Mouse (Mus musculus): ENCODE measurements around the gene Rbm19. TPM values are rescaled to one million over a fixed set of nuclear protein-coding genes. Genes with fewer than 3 reads are reported as not detected.

The Rbm19 gene
- polyA plus RNA-seq, 1 experiment from 2014 or later, result 16.0 TPM

GRCm38 (mm10) chr5:120137846-120138245 lies 21.6 kb downstream of the Rbm19 start:
- no peak overlapping the region for H3K27ac ChIP-seq (replicated peaks; ENCODE audit: low read depth, low read length)
- ATAC-seq (ENCODE audit: low FRiP score, low TSS enrichment) (no peak), DNase-seq (no peak)
- H3K9ac ChIP-seq (replicated peaks; ENCODE audit: low read length), result no peak overlapping the region
- 100% methylated on average over 1 of the region's 1 CpGs for WGBS
- H3K27me3 ChIP-seq (ENCODE audit: control insufficient read depth, insufficient read depth, low read length), result no peaks in the 10 kb centered on the region
- no peak overlapping the region for H3K4me3 ChIP-seq (replicated peaks; ENCODE audit: low read depth, low read length)
- H3K4me1 ChIP-seq (ENCODE audit: control insufficient read depth, insufficient read depth, low read length), result peaks cover 11% of the 10 kb centered on the region
- H3K9me3 ChIP-seq (ENCODE audit: control insufficient read depth, low read length), result no peaks in the 10 kb centered on the region
- H3K36me3 ChIP-seq (ENCODE audit: control insufficient read depth, insufficient read depth, low read length), result peaks cover 15% of the 10 kb centered on the region
- H3K4me2 ChIP-seq (ENCODE audit: low read length), result no peak overlapping the region

GRCm38 (mm10) chr5:120138406-120138805 lies 22.1 kb downstream of the Rbm19 start:
- Histone ChIP-seq H3K27ac (replicated peaks; ENCODE audit: low read depth, low read length) (no peak overlapping the region), H3K4me2 (ENCODE audit: low read length) (no peak overlapping the region), H3K9me3 (ENCODE audit: control insufficient read depth, low read length) (no peaks in the 10 kb centered on the region), H3K27me3 (ENCODE audit: control insufficient read depth, insufficient read depth, low read length) (no peaks in the 10 kb centered on the region), H3K4me1 (ENCODE audit: control insufficient read depth, insufficient read depth, low read length) (peaks cover 11% of the 10 kb centered on the region), H3K36me3 (ENCODE audit: control insufficient read depth, insufficient read depth, low read length) (peaks cover 12% of the 10 kb centered on the region; the same call in 1 of the 2 replicates), H3K4me3 (replicated peaks; ENCODE audit: low read depth, low read length) (no peak overlapping the region), H3K9ac (replicated peaks; ENCODE audit: low read length) (no peak overlapping the region)
- WGBS, result 91% methylated on average over 3 of the region's 3 CpGs
- DNase-seq (no peak), ATAC-seq (ENCODE audit: low FRiP score, low TSS enrichment) (no peak)

GRCm38 (mm10) chr5:120139224-120139623 lies 23.0 kb downstream of the Rbm19 start:
- 79% methylated on average over 8 of the region's 8 CpGs for WGBS
- H3K4me1 ChIP-seq (ENCODE audit: control insufficient read depth, insufficient read depth, low read length), result peaks cover 11% of the 10 kb centered on the region
- H3K27ac ChIP-seq (replicated peaks; ENCODE audit: low read depth, low read length), result no peak overlapping the region
- H3K27me3 ChIP-seq (ENCODE audit: control insufficient read depth, insufficient read depth, low read length), result no peaks in the 10 kb centered on the region
- no peak overlapping the region for H3K4me3 ChIP-seq (replicated peaks; ENCODE audit: low read depth, low read length)
- H3K9me3 ChIP-seq (ENCODE audit: control insufficient read depth, low read length), result no peaks in the 10 kb centered on the region
- H3K9ac ChIP-seq (replicated peaks; ENCODE audit: low read length), result no peak overlapping the region
- DNase-seq (no peak), ATAC-seq (ENCODE audit: low FRiP score, low TSS enrichment) (no peak)
- H3K36me3 ChIP-seq (ENCODE audit: control insufficient read depth, insufficient read depth, low read length), result peaks cover 15% of the 10 kb centered on the region; the same call in 1 of the 2 replicates
- H3K4me2 ChIP-seq (ENCODE audit: low read length), result no peak overlapping the region

- no peak overlapping the region for H3K9ac ChIP-seq (replicated peaks; ENCODE audit: low read length)
- peaks cover 15% of the 10 kb centered on the region; the same call in 1 of the 2 replicates for H3K36me3 ChIP-seq (ENCODE audit: control insufficient read depth, insufficient read depth, low read length)
- WGBS, result 64% methylated on average over 7 of the region's 7 CpGs
- ATAC-seq (ENCODE audit: low FRiP score, low TSS enrichment), result no peak
- 0 out of 2 replicates have a peak, but pooled peaks cover 2% of the 10 kb centered on the region for H3K27me3 ChIP-seq (ENCODE audit: control insufficient read depth, insufficient read depth, low read length)
- H3K4me1 ChIP-seq (ENCODE audit: control insufficient read depth, insufficient read depth, low read length), result peaks cover 4% of the 10 kb centered on the region; the same call in 1 of the 2 replicates
- no peak overlapping the region for H3K4me2 ChIP-seq (ENCODE audit: low read length)
- H3K27ac ChIP-seq (replicated peaks; ENCODE audit: low read depth, low read length), result no peak overlapping the region
- peak; percentile 39 for DNase-seq
- H3K4me3 ChIP-seq (replicated peaks; ENCODE audit: low read depth, low read length), result no peak overlapping the region
- H3K9me3 ChIP-seq (ENCODE audit: control insufficient read depth, low read length), result no peaks in the 10 kb centered on the region
Measured at GRCm38 (mm10) chr5:120143941-120144340, 27.7 kb downstream of the Rbm19 start.

- WGBS, result 7% methylated on average over 19 of the region's 19 CpGs
Measured at GRCm38 (mm10) chr5:120145371-120146050, 29.2 kb downstream of the Rbm19 start.

GRCm38 (mm10) chr5:120146051-120146385 lies 29.8 kb downstream of the Rbm19 start:
- H3K27me3 ChIP-seq (ENCODE audit: control insufficient read depth, insufficient read depth, low read length), result 0 out of 2 replicates have a peak, but pooled peaks cover 2% of the 10 kb centered on the region
- peak overlapping the region; percentile 28; the same call in 1 of the 2 replicates for H3K9ac ChIP-seq (replicated peaks; ENCODE audit: low read length)
- H3K27ac ChIP-seq (replicated peaks; ENCODE audit: low read depth, low read length), result peak overlapping the region; percentile 86
- no peak overlapping the region for H3K4me3 ChIP-seq (replicated peaks; ENCODE audit: low read depth, low read length)
- peak; percentile 92 for DNase-seq
- peak overlapping the region; percentile 34 for H3K4me2 ChIP-seq (ENCODE audit: low read length)
- H3K36me3 ChIP-seq (ENCODE audit: control insufficient read depth, insufficient read depth, low read length), result peaks cover 11% of the 10 kb centered on the region; the same call in 1 of the 2 replicates
- H3K9me3 ChIP-seq (ENCODE audit: control insufficient read depth, low read length), result no peaks in the 10 kb centered on the region
- WGBS, result 15% methylated on average over 11 of the region's 11 CpGs
- H3K4me1 ChIP-seq (ENCODE audit: control insufficient read depth, insufficient read depth, low read length), result peaks cover 4% of the 10 kb centered on the region; the same call in 1 of the 2 replicates
- ATAC-seq (ENCODE audit: low FRiP score, low TSS enrichment), result peak; percentile 81; the same call in 1 of the 2 replicates

More at GRCm38 (mm10) chr5:120145371-120146050, 29.2 kb downstream of the Rbm19 start:
- H3K9ac ChIP-seq (replicated peaks; ENCODE audit: low read length), result peak overlapping the region; percentile 28
- peaks cover 4% of the 10 kb centered on the region; the same call in 1 of the 2 replicates for H3K4me1 ChIP-seq (ENCODE audit: control insufficient read depth, insufficient read depth, low read length)
- peak overlapping the region; percentile 86 for H3K27ac ChIP-seq (replicated peaks; ENCODE audit: low read depth, low read length)
- H3K4me2 ChIP-seq (ENCODE audit: low read length), result peak overlapping the region; percentile 34
- H3K27me3 ChIP-seq (ENCODE audit: control insufficient read depth, insufficient read depth, low read length), result 0 out of 2 replicates have a peak, but pooled peaks cover 2% of the 10 kb centered on the region
- H3K4me3 ChIP-seq (replicated peaks; ENCODE audit: low read depth, low read length), result no peak overlapping the region; the same call in 1 of the 2 replicates
- ATAC-seq (ENCODE audit: low FRiP score, low TSS enrichment) (no peak; the same call in 1 of the 2 replicates), DNase-seq (no peak)
- H3K36me3 ChIP-seq (ENCODE audit: control insufficient read depth, insufficient read depth, low read length), result peaks cover 15% of the 10 kb centered on the region; the same call in 1 of the 2 replicates
- no peaks in the 10 kb centered on the region for H3K9me3 ChIP-seq (ENCODE audit: control insufficient read depth, low read length)

GRCm38 (mm10) chr5:120146909-120147308 lies 30.6 kb downstream of the Rbm19 start:
- WGBS, result 83% methylated on average over 3 of the region's 3 CpGs
- 0 out of 2 replicates have a peak, but pooled peaks cover 4% of the 10 kb centered on the region for H3K36me3 ChIP-seq (ENCODE audit: control insufficient read depth, insufficient read depth, low read length)
- no peak overlapping the region for H3K4me3 ChIP-seq (replicated peaks; ENCODE audit: low read depth, low read length)
- no peak for DNase-seq
- H3K4me1 ChIP-seq (ENCODE audit: control insufficient read depth, insufficient read depth, low read length), result peaks cover 4% of the 10 kb centered on the region; the same call in 1 of the 2 replicates
- ATAC-seq (ENCODE audit: low FRiP score, low TSS enrichment), result no peak
- H3K27ac ChIP-seq (replicated peaks; ENCODE audit: low read depth, low read length), result 0 out of 2 replicates have a peak overlapping the region, but pooled peaks have one; percentile 86
- 0 out of 2 replicates have a peak, but pooled peaks cover 2% of the 10 kb centered on the region for H3K27me3 ChIP-seq (ENCODE audit: control insufficient read depth, insufficient read depth, low read length)
- no peaks in the 10 kb centered on the region for H3K9me3 ChIP-seq (ENCODE audit: control insufficient read depth, low read length)
- no peak overlapping the region for H3K4me2 ChIP-seq (ENCODE audit: low read length)
- H3K9ac ChIP-seq (replicated peaks; ENCODE audit: low read length), result no peak overlapping the region

- Histone ChIP-seq H3K36me3 (ENCODE audit: control insufficient read depth, insufficient read depth, low read length) (0 out of 2 replicates have a peak, but pooled peaks cover 3% of the 10 kb centered on the region), H3K27ac (replicated peaks; ENCODE audit: low read depth, low read length) (no peak overlapping the region), H3K9ac (replicated peaks; ENCODE audit: low read length) (no peak overlapping the region), H3K4me3 (replicated peaks; ENCODE audit: low read depth, low read length) (no peak overlapping the region), H3K9me3 (ENCODE audit: control insufficient read depth, low read length) (no peaks in the 10 kb centered on the region), H3K4me2 (ENCODE audit: low read length) (no peak overlapping the region), H3K4me1 (ENCODE audit: control insufficient read depth, insufficient read depth, low read length) (peaks cover 4% of the 10 kb centered on the region; the same call in 1 of the 2 replicates), H3K27me3 (ENCODE audit: control insufficient read depth, insufficient read depth, low read length) (0 out of 2 replicates have a peak, but pooled peaks cover 2% of the 10 kb centered on the region)
- 89% methylated on average over 9 of the region's 9 CpGs for WGBS
- no peak for DNase-seq
- no peak for ATAC-seq (ENCODE audit: low FRiP score, low TSS enrichment)
Measured at GRCm38 (mm10) chr5:120148246-120148645, 32.0 kb downstream of the Rbm19 start.

Data from midbrain, embryonic 14.5 days (tissue).